Mouse (Mus musculus) adrenal gland, postnatal 10 days (tissue): ENCODE data around the gene Cbx5. TPM values are rescaled to one million over a fixed set of nuclear protein-coding genes. Genes with fewer than 3 reads are reported as not detected.

Experiments used
- DNase-seq: peaks from one replicate; pipeline ENCODE4 v3.0.0; 2021; ENCODE audit warnings: mixed read lengths
- total RNA-seq, 2 experiments: library from RNA; stranded (reverse); gene quantifications; 2 replicates each; pipeline ENCODE4 v1.2.3; 2021

Gene Cbx5
- total RNA-seq, 2 experiments from 2014 or later = 66.6 to 85.8 TPM

- DNase-seq = peak; percentile 92
Observed at GRCm38 (mm10) chr15:103214971-103215907, 24.4 kb downstream of the Cbx5 start.

- no peak for DNase-seq
Observed at GRCm38 (mm10) chr15:103214149-103214548, 25.5 kb downstream of the Cbx5 start.

- no peak for DNase-seq
Observed at GRCm38 (mm10) chr15:103205156-103205555, 34.5 kb downstream of the Cbx5 start.

- no peak for DNase-seq
Observed at GRCm38 (mm10) chr15:103202088-103202793, 37.4 kb downstream of the Cbx5 start.

GRCm38 (mm10) chr15:103197785-103198184, 41.8 kb downstream of the Cbx5 start:
- DNase-seq = no peak

- DNase-seq = no peak
Observed at GRCm38 (mm10) chr15:103196835-103197234, 42.8 kb downstream of the Cbx5 start.

GRCm38 (mm10) chr15:103193606-103194005, 46.0 kb downstream of the Cbx5 start:
- DNase-seq = no peak

- DNase-seq = peak; percentile 77
Observed at GRCm38 (mm10) chr15:103190531-103191462, 48.8 kb downstream of the Cbx5 start.

- no peak for DNase-seq
Observed at GRCm38 (mm10) chr15:103190083-103190482, 49.5 kb downstream of the Cbx5 start.

- no peak for DNase-seq
Observed at GRCm38 (mm10) chr15:103187803-103188202, 51.8 kb downstream of the Cbx5 start.

- peak; percentile 74 for DNase-seq
Observed at GRCm38 (mm10) chr15:103185462-103186198, 54.0 kb downstream of the Cbx5 start.

GRCm38 (mm10) chr15:103183651-103184610, 55.7 kb downstream of the Cbx5 start:
- peak; percentile 45 for DNase-seq

GRCm38 (mm10) chr15:103183135-103183534, 56.5 kb downstream of the Cbx5 start:
- DNase-seq = peak; percentile 76

GRCm38 (mm10) chr15:103182166-103182790, 57.3 kb downstream of the Cbx5 start:
- peak; percentile 93 for DNase-seq

GRCm38 (mm10) chr15:103180406-103180805, 59.2 kb downstream of the Cbx5 start:
- DNase-seq = no peak

- no peak for DNase-seq
Observed at GRCm38 (mm10) chr15:103178767-103179166, 60.8 kb downstream of the Cbx5 start.

- peak; percentile 60 for DNase-seq
Observed at GRCm38 (mm10) chr15:103178137-103178536, 61.5 kb downstream of the Cbx5 start.

GRCm38 (mm10) chr15:103177611-103178041, 62.0 kb downstream of the Cbx5 start:
- DNase-seq = no peak

- DNase-seq = peak; percentile 96
Observed at GRCm38 (mm10) chr15:103176874-103177421, 62.7 kb downstream of the Cbx5 start.
